Mouse (Mus musculus): ENCODE data around the gene Adgrv1. TPM values are rescaled to one million over a fixed set of nuclear protein-coding genes. Genes with fewer than 3 reads are reported as not detected.
A peak's percentile ranks its signal among the peaks of the same experiment; 100 is the strongest.

Adgrv1 gene
- total RNA-seq, 2 experiments from 2014 or later: 4.1 to 4.3 TPM

DNA sequence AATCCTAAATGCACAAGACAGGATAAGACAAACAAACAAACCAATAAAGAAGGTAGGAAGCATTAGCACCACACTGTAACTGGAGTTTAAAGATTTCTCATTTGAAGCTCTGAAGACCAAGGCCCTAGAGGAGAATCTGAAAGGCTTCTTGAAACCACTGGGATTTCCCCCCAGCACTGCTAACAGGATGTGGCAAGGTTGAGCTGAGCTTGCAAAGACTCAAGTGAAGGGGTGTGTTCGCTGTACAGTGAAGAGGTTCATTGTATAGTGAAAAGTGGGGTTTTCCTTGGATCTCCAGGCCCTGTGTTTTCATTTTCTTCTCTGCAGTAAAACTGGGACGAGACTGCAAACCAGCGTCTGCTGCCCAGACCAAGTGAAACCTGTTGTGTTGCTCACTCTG lies 456.9 kb downstream of the Adgrv1 start:
- DNase-seq (ENCODE audit: low spot score in 2 of 2): no peak

DNA sequence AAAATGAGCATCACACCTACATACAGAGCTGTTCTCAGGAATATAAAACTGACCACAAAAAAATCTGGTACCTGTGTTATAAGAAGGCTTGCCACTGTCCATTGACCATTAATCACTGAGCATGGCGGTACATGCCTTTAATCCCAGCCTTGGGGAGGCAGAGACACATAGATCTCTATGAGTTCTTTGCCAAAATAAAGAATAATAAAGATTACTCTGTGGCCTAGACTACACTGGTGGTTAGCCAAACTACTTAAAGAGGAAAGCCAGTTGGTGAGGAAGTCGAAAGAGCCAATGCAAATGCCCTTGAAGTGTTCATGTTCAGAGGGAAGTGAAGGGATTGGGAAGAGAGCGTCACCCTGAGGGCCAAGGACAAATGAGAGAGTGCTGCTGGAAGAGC lies 461.8 kb downstream of the Adgrv1 start:
- no peak for DNase-seq (ENCODE audit: low spot score in 2 of 2)

DNA sequence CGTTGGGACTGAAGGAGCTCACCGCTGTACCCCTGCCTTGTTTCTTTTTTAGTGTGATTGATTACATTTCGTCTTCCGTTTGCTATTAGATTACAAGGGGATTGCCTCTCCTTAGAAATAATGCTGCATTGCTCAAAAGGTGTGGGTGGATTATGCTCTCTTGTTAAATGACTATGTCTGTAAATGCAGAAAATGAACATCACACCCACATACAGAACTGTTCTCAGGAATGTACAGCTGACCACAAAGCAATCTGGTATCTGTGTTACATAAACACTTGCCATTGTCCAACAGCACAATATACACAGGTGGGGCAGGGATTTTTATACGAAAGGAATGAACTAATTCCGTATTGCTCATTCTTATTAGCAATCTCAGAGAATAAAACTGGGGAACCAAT lies 465.5 kb downstream of the Adgrv1 start:
- DNase-seq (ENCODE audit: low spot score in 2 of 2): no peak

DNA sequence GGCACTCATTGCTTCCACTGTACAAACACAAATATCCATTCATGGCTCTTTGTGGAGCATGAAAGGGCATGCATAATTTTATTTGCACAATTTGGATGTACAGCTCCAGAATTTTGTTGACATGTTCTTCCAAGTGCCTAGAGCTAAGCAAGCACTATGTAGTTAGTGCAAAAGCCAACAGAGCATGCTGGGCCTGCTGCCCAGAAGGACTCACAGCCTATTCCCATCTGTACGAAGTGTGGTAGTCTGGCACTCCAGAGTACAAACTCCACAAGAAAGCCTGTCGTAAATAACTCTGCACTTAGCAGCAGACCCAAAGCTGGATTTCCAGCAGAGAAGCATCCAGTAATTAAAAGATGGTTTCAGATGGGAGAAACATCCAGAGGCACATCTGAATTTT lies 473.1 kb downstream of the Adgrv1 start:
- DNase-seq (ENCODE audit: low spot score in 2 of 2): no peak

DNA sequence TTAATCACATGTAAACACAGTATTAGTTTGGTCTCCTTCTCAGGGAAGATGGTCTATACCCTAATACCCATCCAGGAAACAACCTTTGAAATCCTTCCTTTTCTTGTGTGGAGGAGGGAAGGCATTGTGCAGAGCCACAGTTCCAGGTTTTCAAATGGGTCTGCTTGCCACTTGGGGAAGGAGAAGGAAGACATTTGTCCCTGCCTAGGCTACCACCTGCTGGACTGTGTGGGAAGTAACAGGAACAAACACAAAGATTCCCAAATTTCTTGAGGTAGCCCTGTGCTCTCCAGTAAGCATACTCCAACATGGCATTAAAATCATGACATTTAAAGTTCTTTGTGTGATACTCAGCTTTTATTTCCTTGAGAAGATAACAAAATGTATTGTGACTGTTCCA lies 477.6 kb downstream of the Adgrv1 start:
- peak in 1 of 2 experiments; percentile 50 for DNase-seq (ENCODE audit: low spot score in 2 of 2)

DNA sequence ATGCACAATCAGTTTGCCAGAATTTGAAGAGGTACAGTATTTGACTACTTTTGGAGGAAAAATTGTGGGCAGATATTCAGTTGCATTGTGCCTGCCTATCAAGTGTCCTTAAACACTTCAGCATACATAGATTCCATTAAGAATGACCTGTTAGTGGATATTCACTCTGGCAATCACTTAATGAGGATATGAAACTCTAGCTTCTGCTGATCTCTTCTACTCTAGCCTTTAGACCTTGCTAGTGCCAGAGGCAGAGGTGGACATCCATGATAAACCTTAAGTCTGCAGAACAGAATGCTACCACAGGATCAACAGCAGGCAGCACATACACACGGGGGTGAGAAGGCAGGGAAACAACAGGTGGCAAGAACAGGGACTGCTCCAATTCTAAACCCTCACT lies 488.5 kb downstream of the Adgrv1 start:
- no peak for DNase-seq (ENCODE audit: low spot score in 2 of 2)

DNA sequence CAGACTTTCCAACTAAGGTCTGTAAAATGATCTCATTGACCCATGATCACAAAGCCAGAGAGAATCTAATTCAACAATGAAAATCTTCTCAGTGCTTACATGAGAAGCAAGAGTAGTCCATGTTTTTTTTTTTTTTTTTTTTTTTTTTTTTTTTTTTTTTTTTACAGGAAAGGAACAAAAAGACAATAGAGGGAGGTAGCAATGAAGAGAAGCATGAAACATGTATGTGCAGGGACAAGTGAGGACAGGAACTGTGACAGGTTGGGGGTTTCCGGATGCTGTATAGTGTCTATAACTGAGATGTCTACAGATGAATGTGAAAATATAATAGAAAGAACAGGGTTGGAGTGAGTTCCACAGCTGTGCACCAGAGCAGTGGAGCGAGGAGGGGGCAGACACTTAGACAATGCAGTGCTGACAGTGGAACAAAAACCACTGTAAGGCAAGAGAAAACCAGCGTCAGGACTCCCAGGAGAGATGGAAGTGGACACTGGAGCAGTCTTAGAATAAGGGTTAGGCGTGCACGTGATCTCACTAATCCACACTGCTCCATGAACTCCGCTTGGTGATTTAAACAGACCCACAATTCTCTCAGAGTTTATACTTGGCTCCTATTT lies 490.6 kb downstream of the Adgrv1 start:
- DNase-seq (ENCODE audit: low spot score in 2 of 2): no peak

DNA sequence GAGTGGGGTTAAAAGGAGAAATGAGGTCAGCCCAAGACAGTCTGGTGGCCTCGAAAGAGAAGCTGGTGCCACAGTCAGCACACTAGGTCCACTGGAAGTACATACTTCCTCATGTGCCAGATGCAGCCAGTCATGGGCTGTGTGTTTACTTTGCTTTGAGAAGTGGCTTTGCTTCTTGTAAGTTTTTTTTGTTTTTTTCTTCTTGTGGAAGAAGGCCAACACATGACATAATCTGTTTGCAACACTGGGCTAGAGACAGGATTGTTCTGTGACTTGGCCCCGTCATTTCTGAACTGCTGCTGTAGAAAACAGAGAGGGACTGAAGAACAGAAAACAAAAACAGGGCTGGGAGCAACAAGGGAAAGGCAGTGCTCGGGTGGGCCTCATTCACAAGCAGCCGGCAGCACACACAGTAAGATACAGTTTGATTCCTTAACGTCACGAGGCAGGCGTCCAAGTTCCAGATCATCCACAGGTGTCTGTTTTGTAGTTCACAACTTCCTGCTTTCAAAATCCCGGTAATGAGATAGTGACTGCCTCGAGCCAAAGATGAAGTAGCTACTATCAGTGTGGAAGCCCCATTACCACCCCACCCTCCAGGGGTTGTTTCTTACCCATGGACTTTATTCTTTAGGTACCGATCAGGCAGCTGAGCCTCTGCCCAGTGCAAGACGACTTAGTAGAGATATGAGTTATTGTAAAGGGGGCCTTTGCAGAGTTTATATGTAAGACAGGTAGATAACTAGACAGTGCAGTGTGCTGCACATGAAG lies 496.1 kb downstream of the Adgrv1 start:
- DNase-seq (ENCODE audit: low spot score in 2 of 2): peak in 1 of 2 experiments; percentile 34

DNA sequence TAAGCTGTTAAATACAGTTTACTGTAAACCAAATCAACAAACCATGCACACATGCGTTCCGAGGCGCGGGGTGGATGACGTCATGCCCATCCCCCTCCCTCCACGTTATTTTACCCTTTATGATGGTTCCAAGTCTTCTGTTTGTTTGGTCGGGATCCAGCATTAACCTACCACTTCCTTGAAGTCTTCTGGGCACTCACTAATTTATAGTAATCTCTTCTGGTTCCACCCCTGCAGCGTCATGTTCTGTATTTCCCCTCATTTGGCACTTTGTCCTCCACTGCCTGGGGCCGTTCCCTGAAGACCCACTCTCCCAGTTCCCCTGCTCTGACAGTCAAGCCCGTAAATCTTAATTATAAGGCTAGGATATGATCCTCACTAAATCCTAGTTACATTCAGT lies 497.0 kb downstream of the Adgrv1 start:
- no peak for DNase-seq (ENCODE audit: low spot score in 2 of 2)

DNA sequence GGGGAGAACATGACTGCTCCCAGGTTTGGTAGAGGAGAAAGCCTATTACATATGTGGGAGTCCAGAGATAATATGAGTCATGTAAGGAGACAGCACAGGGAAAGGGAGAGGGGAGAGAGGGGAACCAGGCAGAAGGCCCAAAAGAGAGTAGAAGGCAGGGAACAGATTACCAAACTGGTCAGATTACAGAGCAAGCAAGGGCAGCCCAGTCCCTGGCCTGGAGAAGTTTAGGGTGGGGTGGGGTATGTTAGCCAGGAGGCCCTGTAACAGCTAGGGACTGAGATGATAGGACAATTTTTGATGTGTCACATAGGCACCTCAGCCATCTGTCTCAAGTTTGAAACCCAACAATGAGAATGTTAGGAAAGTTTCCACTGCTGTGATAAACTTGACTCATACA lies 498.5 kb downstream of the Adgrv1 start:
- no peak for DNase-seq (ENCODE audit: low spot score in 2 of 2)

DNA sequence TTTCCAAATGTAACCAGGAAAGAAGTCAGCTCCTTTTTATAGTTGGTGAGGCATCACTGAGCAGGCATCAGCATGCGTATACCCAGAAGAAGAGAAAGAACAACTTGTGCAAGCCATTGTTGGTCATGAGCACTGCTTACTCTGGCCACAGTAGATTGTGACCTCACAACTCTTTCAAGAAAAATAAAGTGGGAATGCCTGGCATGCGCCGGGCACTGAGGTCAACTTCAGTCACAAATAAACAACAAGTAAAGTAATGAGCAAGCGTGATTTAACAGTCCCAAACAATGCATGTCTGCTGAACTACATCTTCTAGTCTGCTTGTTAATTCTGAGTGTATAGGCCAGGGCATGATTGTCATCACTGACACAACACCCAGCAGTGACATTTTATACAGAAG lies 499.6 kb downstream of the Adgrv1 start:
- no peak for DNase-seq (ENCODE audit: low spot score in 2 of 2)

DNA sequence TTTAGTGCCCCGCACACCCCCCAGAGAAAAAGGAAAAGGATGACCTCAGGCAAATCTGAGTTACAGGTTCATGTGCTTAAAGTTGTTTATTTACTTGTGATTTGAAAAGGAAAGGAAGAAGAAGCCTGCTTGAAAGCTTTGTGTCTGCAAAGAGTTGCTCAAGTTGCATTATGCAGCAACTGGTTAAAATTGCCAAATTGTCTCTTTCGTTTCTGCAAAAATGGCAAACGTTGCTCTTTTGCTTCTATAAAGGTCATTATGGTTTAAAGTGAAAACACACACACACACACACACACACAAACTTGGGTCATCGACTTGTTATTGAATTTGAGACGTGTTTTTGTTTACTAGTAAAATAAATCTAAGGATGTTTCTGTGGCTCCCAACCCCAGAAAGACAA lies 500.3 kb downstream of the Adgrv1 start:
- DNase-seq (ENCODE audit: low spot score in 2 of 2): no peak

DNA sequence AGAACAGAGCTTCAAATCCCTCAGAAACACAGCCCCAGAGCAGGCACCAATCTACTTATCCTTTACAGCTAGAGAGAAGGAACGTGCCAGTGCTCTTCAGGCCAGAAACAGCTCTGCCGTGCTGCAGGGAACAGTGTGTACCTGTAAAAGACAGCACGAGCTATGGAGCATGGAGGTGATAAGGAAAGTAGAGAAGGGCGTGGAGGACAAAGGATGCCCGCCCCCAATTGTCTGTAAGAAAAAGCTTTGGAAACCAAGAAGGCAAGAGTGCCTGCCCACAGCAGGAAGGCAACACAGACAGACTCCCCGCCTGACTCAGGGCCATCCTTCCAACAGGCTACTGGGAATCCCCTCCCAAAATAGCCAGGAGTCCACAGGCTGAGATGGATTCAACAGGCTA lies 501.1 kb downstream of the Adgrv1 start:
- DNase-seq (ENCODE audit: low spot score in 2 of 2): no peak

DNA sequence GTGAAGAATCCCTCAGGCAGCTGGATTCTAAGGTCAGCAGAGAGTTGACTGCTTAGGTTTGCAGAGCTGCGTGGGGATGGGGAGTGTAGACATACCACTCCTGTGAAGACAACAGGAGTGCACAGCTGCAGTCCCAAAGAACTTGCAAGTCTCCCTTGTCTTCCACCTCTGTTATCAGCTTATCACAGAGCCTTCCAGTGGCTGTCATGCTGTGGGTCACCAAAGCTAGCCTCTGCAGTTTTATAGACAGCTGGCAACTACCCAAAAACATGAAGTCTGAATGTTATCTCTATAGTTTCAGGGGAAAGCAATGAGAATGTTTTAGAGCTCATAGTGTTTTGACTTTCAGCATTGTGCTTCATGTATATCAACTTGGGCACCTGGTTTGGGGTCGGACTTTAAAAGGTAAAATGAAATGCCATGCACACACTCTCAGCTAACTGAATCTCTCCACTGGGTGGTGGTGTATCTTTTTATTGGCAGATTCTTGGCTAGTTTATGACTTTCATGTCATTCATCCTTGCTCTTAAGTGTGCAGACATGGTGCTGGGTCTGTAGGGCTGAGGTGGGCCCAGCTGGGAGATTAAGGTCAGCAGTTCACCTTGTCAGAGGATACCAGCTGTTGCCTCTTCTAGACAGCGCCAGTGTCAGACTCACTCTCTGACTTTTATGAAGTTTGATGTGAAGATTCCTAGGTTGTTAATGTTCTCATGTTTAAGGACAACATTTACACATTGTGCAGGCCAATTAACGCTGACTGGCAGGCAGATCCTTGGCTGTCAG lies 502.0 kb downstream of the Adgrv1 start:
- no peak for DNase-seq (ENCODE audit: low spot score in 2 of 2)

DNA sequence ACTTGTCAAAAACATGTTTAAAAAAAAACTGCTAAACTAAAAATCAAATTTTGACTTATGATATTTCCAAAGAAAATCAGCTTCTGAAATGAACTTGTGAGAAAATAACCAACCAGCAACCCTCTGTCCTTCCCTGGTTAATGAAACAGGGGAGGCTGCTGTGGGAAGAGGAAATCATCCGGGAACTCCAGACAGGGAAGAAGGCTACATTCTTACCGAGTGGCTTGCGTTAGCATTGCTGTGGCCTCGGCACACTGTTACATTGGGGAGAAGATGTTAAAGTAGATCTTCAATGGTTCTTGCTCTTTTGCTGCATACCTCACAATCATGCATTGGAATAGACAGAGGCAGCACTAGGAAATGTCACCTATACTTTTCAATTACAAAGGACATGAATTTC lies 507.1 kb downstream of the Adgrv1 start:
- no peak for DNase-seq (ENCODE audit: low spot score in 2 of 2)

DNA sequence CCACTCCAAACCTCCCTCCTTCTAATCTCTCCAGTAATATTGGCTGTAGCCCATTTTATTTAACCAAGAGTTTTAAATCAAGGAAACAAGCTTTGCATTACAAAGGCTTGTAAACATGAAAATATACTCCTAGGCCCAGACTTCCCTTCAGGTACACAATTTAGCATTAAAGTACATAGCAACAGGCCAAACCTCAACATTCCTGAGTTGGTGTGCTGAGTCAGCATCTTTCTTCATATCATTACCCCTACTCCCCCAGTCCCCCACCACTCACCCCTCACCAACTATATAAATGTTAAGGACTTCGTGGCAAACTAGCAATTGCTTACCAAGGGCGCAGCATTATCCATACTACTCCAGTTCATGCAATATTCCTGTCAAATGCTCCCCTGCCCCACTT lies 510.7 kb downstream of the Adgrv1 start:
- DNase-seq (ENCODE audit: low spot score in 2 of 2): no peak

DNA sequence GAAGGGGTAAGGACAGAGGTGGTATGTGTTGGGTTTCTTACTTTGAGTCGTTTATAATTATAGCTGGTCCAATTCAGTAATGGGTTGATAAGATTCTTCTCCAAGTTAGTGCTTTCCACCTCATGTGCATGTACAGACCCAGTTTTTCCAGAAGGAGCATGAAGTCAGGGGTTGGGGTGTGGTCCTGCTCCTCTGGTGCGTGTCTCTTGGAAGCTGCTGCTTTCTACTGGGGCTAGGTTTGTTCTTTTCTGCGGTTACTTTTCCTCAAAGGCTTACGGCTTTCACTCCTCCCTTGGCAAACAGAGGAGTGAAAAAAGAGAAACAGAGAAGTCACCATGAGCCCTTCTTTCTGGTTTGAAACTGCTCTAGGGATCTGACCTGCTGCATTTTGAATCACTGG lies 522.5 kb downstream of the Adgrv1 start:
- no peak for DNase-seq (ENCODE audit: low spot score in 2 of 2)

DNA sequence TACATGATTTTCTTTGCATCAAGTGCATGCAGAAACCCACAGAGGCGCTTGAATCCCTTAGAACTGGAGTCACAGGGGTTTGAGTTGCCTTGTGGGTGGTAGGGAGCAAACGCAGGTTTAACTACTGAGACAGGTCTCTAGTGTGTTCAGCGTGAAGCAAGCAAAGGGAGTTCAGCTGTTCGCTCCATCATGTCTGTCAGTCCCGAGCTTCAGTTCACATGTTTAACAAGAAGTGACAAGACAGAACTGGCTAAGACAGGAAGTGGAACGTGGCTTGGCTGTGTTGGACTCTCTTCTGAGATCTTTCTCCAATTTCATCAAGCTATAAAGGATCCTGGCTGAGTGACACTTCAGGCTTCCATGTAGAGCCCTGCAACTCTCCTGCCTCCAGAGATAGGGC lies 523.3 kb downstream of the Adgrv1 start:
- no peak for DNase-seq (ENCODE audit: low spot score in 2 of 2)

DNA sequence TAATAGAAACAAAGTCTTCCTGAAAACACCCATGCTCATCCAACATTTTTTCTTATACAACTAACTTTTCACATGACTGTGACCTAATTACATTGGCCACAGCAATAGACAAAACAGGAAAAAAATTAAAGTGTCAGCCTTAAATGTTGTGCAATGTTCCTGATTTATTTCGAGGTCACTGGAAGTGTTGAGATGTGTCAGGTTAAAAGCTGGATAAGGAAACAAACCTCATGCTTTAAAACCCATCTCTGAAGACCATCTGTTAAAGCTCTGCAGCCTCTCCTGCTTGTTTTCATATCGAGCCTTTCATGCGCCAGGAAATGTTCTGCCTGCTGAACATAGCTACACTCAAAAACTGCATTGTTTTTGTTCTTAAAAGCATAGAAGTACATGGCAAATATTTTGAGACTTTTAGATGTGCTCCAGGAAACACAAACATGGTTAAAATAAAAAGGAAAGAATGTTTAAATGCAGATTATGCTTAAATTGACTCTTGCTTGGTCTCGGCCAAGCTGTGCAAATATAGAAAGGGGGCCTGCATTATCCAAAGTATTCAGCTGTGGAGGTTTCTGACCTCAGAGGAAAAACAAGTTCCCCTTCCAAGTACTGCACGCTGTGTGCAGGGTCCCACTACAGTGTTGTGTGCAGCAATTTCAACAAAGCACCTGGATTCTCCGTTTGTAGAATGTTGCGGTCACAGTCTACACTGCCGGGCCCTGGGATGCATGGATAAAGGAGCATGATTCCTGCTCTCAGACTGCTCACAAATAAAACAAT lies 524.2 kb downstream of the Adgrv1 start:
- DNase-seq (ENCODE audit: low spot score in 2 of 2): peak in 1 of 2 experiments; percentile 46

DNA sequence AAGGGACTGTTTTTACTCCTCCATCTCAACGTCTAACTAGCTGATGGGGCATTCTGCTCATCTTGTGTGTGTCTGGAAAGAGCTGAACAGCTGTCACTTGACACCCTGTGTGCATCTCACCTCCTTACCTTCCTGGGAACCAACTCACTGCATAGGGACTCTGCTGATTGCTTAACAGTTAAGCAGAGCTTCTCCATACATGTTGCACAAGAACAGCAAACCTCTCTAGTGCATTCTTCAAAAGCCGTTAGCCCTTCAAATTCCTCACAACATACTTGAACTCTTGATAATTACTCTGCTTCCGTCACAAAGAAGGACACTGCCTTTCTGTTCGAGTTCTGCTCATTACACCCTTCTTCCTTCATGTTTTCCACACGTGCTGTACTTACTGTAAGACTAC lies 525.5 kb downstream of the Adgrv1 start:
- DNase-seq (ENCODE audit: low spot score in 2 of 2): no peak

DNA sequence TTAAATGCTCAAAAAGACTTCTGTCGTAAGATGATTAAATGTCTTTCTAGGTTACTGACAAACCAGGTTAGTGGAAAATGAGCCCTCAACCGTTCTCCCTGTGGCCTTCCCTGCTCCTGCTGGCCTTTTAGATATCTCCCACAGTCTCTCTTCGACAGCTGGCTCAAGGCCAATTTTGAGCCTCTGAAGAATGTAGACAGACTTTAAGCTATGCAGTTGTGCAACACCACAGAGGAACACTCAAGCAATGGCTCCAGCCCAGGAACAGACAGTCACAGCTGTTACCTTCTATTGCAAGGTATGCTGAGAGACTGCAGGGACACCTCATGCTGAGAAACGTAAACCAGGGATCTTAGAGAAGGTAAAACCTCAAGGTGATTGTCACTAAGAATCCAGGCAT lies 529.2 kb downstream of the Adgrv1 start:
- DNase-seq (ENCODE audit: low spot score in 2 of 2): no peak

DNA sequence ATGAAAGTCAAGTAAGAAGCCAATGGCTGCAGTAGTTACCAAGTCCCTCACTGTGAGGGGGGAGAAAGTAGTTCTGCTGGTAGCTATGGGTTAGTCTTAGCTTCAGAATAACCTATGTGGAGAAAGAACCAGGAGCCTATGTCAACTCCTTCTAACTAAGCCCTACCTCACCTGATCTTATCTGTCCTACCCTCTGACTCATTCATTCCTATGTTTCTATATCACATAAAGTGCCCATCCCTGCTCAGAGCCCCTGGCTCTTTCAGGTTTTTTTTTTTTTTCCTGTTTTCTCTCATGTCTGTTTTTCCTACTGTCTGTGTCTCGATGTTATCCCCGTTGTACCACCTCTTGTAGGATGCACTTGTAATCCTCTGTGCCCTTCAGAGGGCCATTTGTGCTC lies 536.5 kb downstream of the Adgrv1 start:
- DNase-seq (ENCODE audit: low spot score in 2 of 2): no peak

Measured in layer of hippocampus, postnatal 14 days (tissue).